Mouse (Mus musculus) lung, postnatal 25 days (tissue): ENCODE measurements at regions not wholly inside any gene's neighbourhood (a gene's known extent, or its start where the extent isn't known, plus 50 kb on each side); places are given as distances from the start of the nearest gene placed in this dataset.

Experiments
- DNase-seq: peaks from one replicate; pipeline ENCODE4 v3.0.0; 2022; ENCODE audit warnings: low spot score

- DNase-seq, result no peak
Observed at GRCm38 (mm10) chr9:103924641-103925040, 77.7 kb upstream of the Nphp3 start.

- DNase-seq, result no peak
Observed at GRCm38 (mm10) chr9:103925486-103925885, 76.9 kb upstream of the Nphp3 start.

- DNase-seq, result no peak
Observed at GRCm38 (mm10) chr9:103928744-103929527, 73.4 kb upstream of the Nphp3 start.

- DNase-seq, result no peak
Observed at GRCm38 (mm10) chr9:103938070-103938469, 64.3 kb upstream of the Nphp3 start.

GRCm38 (mm10) chr9:103940010-103940409 is 62.3 kb upstream of the Nphp3 start:
- no peak for DNase-seq

GRCm38 (mm10) chr9:103940506-103940905 is 61.8 kb upstream of the Nphp3 start:
- no peak for DNase-seq

GRCm38 (mm10) chr9:103941176-103941900 is 61.0 kb upstream of the Nphp3 start:
- no peak for DNase-seq

- DNase-seq, result no peak
Observed at GRCm38 (mm10) chr9:103941901-103942260, 60.5 kb upstream of the Nphp3 start.

GRCm38 (mm10) chr9:103945406-103945805 is 56.9 kb upstream of the Nphp3 start:
- DNase-seq, result no peak

GRCm38 (mm10) chr9:103951799-103952198 is 50.5 kb upstream of the Nphp3 start:
- no peak for DNase-seq
